Mouse (Mus musculus) lung, adult 2 months (tissue): ENCODE results near the gene Hcrt.

Source experiments
- CTCF ChIP-seq: fragments of 200-500 bp; IDR thresholded peaks from 2 replicates; pipeline ENCODE4 v1.5.1; 2011; ENCODE audit warnings: mild to moderate bottlenecking, low read length, control low read depth; ENCODE audit not compliant: insufficient read depth
- POLR2A ChIP-seq: fragments of 200-500 bp; IDR thresholded peaks from 2 replicates; pipeline ENCODE4 v1.6.1; 2011; ENCODE audit warnings: low read depth, mild to moderate bottlenecking, control low read depth, low read length, borderline replicate concordance; ENCODE audit errors: extremely low read depth

DNA sequence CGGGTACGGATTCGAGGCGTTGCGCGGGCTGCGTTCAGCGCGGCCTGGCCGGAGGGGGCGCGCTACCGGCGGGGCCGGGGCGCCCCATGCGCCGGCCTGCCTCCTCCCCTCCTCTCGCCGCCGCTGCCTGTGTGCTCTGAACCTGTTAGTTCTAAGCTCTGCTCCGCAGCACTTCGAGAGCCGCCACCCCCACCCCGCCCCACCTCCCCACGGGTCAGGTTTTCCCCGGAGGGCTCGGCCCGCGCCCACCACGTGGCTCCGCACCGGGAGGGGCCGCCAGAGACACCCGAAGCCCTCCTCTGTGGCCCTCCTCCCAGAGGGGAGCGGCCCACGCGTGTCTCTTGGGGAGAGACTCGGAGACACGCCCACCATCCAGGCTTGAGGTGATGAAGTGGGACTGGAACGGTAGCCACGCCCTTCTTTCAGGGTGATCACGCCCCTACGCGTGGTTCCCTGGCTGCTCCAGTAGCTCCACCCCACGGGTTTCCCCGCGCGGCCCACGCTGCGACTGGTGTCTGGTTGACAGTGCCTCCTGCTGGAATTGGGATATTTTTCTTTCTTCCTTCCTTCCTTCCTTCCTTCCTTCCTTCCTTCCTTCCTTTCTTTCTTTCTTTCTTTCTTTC, 3.0 kb downstream of the Hcrt start, which contains the start of gene Kcnh4:
- no peak for TF ChIP-seq CTCF
- no peak for TF ChIP-seq POLR2A
